Mouse (Mus musculus) right cerebral cortex, adult 2 months (tissue): ENCODE results near the gene Olfr248.
"Not testable (repeated sequence)": the region's sequence is repeated elsewhere in the genome, so short reads cannot be mapped to it uniquely, and the experiment has no call there.

ENCODE experiments used
- DNase-seq, 2 experiments: peaks; one replicate each; pipeline ENCODE4 v3.0.0; 2021 to 2022; ENCODE audit warnings: low spot score in 2 of 2

The Olfr248 gene

DNA sequence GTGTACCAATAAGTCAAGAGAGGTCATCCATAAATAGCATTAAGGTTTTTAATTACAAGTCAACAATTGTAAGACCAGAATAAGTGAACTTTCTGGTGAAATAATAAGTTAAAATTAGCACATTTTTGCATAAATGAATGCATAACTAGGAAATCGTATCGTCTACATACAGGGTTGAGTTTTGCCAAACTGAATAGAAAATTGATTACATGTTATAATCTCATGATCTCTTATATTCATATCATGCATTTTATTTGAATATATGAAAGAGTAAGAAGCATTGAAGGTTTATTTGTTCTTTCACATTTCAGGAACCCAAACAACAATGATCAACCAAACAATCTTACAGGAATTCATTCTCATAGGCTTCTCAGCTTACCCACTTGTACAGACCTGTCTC, at the start of gene Olfr248:
Gene Olfr248, plus strand, starts transcription at position 301 of the 400 bp plus-strand sequence.
- no peak for DNase-seq

GRCm38 (mm10) chr1:174353636-174354035, 37.2 kb upstream of the Olfr248 start:
- not testable (repeated sequence) for DNase-seq

- DNase-seq, result no peak
These were observed 36.2 kb upstream of the Olfr248 start for GRCm38 (mm10) chr1:174354640-174355039.

- no peak for DNase-seq
These were observed 25.9 kb upstream of the Olfr248 start, which contains the start of gene Olfr417 for GRCm38 (mm10) chr1:174364882-174365451. Gene Olfr417, plus strand, starts transcription at chr1:174365122.

GRCm38 (mm10) chr1:174373799-174374198, 17.0 kb upstream of the Olfr248 start:
- DNase-seq, result no peak

- DNase-seq, result no peak
These were observed 32.1 kb downstream of the Olfr248 start for GRCm38 (mm10) chr1:174422959-174423358.

GRCm38 (mm10) chr1:174423764-174424163, 32.9 kb downstream of the Olfr248 start, which contains the start of gene Olfr414:
Gene Olfr414, plus strand, starts transcription at chr1:174424064.
- DNase-seq, result no peak

GRCm38 (mm10) chr1:174426180-174426986, 35.5 kb downstream of the Olfr248 start:
- DNase-seq, result no peak

- no peak for DNase-seq
These were observed 36.6 kb downstream of the Olfr248 start for GRCm38 (mm10) chr1:174427402-174427801.

- DNase-seq, result no peak
These were observed 37.6 kb downstream of the Olfr248 start for GRCm38 (mm10) chr1:174428407-174428806.

DNA sequence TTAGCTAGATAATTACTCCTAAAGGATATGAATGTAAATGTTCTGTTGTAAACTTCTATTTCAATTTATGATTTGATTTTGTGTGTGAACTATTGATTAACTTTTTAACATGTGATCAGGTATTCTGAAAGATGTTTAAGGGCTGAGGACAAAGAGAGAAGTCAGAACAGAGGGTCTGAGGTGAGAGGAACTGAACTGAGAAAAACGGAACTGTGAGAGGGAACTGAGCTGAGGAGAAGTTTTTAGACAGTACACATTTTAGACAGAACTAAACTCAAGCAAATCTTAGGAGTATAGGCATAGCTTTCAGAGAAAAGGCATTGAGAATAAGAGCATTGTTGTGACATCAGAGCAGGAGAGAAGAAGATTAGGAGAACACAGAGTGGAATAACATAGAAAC, 43.3 kb downstream of the Olfr248 start:
- DNase-seq, result no peak
